Mouse (Mus musculus) left cerebral cortex, adult 2 months (tissue): ENCODE measurements at regions not wholly inside any gene's neighbourhood (a gene's known extent, or its start where the extent isn't known, plus 50 kb on each side); places are given as distances from the start of the nearest gene placed in this dataset.

Experiments used
- DNase-seq, 2 experiments: peaks; one replicate each; pipeline ENCODE4 v3.0.0; 2021 to 2022; ENCODE audit warnings: low spot score in 2 of 2, mixed read lengths in 1 of 2; ENCODE audit errors: extremely low spot score in 1 of 2
- H3K27ac ChIP-seq: fragments of 200-600 bp; 2 replicates; pipeline ENCODE4 v1.8.1; 2022
- H3K4me3 ChIP-seq: fragments of 200-600 bp; 2 replicates; pipeline ENCODE4 v1.8.1; 2022
- CTCF ChIP-seq: fragments of 200-600 bp; IDR thresholded peaks from 2 replicates; pipeline ENCODE4 v1.8.1; 2022; ENCODE audit warnings: antibody characterized with exemption, mild to moderate bottlenecking, moderate library complexity
- intact Hi-C: fragments of 180-260 bp; cut with DNase I; formaldehyde crosslinking; loops from one replicate; pipeline ENCODE4 v1.15.1; 2025

DNA sequence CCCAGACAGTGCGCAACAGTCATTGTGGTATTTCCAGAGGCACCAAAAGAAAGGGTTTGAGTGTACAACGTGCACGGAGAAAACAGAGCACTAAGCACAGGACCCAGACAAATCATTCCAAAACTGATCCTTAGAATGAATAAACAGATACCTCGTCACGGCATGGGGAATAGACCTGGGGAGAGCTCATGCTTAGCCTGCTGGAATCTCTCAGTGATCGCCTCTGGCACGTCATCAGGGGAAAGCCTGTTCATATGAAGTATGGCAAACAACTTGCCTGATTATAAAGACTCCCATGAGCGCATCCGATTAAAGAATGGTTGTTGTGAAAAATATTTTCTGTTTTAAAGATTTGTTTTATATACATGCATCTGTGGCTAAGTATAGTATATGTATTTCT is 86.9 kb upstream of the Dapk1 start:
- Histone ChIP-seq H3K27ac (no peak overlapping the region), H3K4me3 (no peak overlapping the region)
- intact Hi-C loops, result no loop called here
- DNase-seq, result no peak
- no peak for TF ChIP-seq CTCF

GRCm38 (mm10) chr13:60518010-60518409 is 83.7 kb upstream of the Dapk1 start:
- TF ChIP-seq CTCF, result no peak

GRCm38 (mm10) chr13:60519708-60520107 is 82.0 kb upstream of the Dapk1 start:
- no peak overlapping the region for H3K27ac ChIP-seq
- no peak for DNase-seq
- intact Hi-C loops, result no loop called here
- TF ChIP-seq CTCF, result no peak
- no peak overlapping the region for H3K4me3 ChIP-seq

More at GRCm38 (mm10) chr13:60518010-60518409, 83.7 kb upstream of the Dapk1 start:
- Histone ChIP-seq H3K4me3 (no peak overlapping the region), H3K27ac (no peak overlapping the region)
- intact Hi-C loops, result no loop called here
- DNase-seq, result no peak

DNA sequence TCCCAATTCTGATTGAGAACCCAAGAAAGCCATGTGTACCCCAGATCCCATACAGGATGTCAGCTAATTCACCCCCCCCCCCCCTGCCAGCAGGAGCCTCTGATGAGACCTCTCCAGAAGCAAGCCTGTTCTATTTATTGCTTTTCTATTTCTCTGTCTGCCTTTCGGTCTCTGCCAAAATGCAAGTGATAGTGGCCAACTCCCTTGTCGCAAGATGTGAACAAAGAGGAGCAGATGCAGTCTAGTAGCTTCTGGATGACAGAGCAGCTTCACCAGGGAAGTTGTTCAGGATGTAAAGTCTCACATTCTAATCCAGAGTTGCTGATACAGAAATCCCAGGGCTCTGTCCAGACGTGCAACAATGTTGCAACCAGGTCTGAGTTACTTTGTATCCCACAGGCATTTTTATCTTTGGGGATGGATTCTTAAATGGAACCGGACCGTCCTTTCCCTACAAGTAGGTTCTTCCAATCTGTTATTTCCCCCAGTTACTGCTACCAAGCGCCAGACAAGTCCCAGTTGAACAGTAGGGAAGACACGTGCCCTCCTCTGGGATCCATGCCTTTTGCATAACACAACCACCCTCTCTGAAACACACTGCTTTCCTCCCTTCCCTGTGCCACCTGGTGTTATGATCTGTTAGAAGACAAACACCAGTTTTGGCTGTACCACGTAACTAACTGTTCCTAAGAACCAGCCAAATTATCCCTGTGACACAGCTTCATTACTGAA is 78.9 kb upstream of the Dapk1 start:
- H3K27ac ChIP-seq, result peak overlapping the region; percentile 30
- peak in 1 of 2 experiments; percentile 46 for DNase-seq
- no peak overlapping the region for H3K4me3 ChIP-seq
- TF ChIP-seq CTCF, result no peak
- intact Hi-C loops, result loop anchor here (2.0 kb wide), 1 partner anchor 34 kb away; no protein-coding TSS in a partner anchor

- Histone ChIP-seq H3K27ac (no peak overlapping the region), H3K4me3 (no peak overlapping the region)
- DNase-seq, result no peak
- intact Hi-C loops, result no loop called here
- no peak for TF ChIP-seq CTCF
Observed at GRCm38 (mm10) chr13:60527806-60528205, 73.9 kb upstream of the Dapk1 start.

DNA sequence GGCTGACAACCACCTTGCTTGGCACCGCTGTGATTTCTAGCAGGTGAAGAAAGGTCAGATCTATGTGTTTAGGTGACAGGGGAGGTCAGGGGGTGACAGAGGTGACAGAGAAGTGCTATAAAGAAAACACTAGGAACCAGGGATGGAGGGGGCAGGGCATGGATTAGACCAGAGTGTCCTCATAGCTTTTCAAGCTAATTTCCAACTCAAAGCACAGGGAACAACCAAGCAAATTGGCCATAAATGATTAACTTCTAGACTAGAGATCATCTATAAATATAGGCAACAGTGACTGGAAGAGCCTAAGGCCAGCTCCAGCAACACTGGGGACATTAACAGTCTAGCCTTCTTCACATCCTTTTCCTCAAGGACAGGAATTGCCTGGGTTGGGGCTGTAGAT is 72.9 kb upstream of the Dapk1 start:
- H3K4me3 ChIP-seq, result no peak overlapping the region
- intact Hi-C loops, result no loop called here
- no peak for TF ChIP-seq CTCF
- no peak overlapping the region for H3K27ac ChIP-seq
- no peak for DNase-seq

DNA sequence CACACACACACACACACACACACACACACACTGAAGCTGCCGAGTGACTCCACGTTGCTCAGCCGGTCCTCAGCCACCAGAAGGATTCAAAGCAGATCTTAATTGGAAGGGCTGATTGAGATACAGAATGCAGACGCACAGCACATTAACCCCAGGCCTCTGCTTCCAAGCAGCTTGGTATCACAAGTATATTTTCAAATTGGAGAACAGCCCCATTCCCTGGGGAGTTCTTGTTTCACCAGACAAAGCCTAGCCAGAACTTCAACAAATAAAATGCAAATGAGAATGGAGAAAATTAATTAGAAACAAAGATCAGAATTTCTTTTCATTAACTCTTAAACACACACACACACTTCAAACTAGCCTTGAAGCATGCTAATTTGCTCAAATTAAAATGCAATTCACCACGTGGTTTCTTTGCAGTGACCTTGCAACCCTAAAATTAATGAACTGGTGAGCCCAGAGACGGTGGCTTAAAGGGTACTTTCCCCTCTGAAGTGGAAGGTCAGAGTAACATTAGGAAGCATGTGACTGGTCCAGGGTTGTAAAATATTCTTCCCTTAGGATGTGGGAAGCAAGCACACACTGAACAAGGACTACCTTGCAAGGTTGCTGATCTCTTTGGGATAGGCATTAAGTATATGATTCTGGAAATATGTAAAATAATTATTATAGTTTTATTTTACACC is 72.2 kb upstream of the Dapk1 start:
- no peak overlapping the region for H3K27ac ChIP-seq
- intact Hi-C loops, result no loop called here
- DNase-seq, result no peak

GRCm38 (mm10) chr13:60533871-60534427 is 67.8 kb upstream of the Dapk1 start:
- no peak for DNase-seq
- no peak for TF ChIP-seq CTCF
- Histone ChIP-seq H3K27ac (no peak overlapping the region), H3K4me3 (no peak overlapping the region)
- intact Hi-C loops, result no loop called here

More for the DNA sequence above, 72.2 kb upstream of the Dapk1 start:
- no peak for TF ChIP-seq CTCF
- no peak overlapping the region for H3K4me3 ChIP-seq

DNA sequence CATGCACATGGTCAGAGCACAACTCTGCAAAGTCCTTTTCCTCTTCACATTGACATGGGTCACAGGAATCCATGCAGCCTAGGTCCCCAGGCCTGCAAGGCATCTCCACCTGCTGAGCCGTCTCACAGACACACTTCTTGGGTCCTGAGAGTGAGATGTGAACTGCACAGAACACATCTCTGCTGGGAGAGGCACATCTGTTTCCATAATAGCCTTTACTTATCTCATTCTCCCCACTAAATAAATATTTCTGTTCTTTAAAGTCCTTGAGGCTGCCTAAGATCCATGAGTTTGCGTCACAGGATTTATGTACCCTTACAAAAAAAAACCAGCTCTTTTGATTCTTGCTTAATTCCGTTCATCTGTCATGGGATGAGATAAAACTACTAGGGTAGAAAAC is 67.2 kb upstream of the Dapk1 start:
- TF ChIP-seq CTCF, result no peak
- intact Hi-C loops, result no loop called here
- DNase-seq, result no peak
- Histone ChIP-seq H3K4me3 (no peak overlapping the region), H3K27ac (no peak overlapping the region)

DNA sequence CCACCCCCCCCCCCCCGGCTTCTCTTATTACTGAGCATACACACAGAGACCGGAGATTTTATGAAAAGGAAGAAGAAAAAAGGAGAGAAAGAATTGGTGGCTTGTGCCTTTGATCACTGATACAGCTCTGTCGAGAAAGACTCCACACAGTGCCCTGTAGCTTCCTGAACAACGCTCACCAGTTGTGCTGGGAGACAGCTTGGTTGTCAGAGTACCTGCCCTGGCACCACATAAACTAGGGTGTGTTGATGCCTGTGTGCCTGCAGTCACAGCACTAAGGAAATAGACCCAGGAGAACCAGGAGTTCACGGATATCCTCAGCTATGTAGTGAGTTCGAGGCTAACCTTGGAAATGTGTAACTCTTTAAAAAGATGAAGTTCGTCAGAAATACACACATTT is 66.7 kb upstream of the Dapk1 start:
- DNase-seq, result no peak
- Histone ChIP-seq H3K4me3 (no peak overlapping the region), H3K27ac (no peak overlapping the region)
- intact Hi-C loops, result no loop called here
- no peak for TF ChIP-seq CTCF

GRCm38 (mm10) chr13:60536725-60537124 is 65.0 kb upstream of the Dapk1 start:
- no peak for DNase-seq
- intact Hi-C loops, result no loop called here
- Histone ChIP-seq H3K27ac (no peak overlapping the region), H3K4me3 (no peak overlapping the region)
- no peak for TF ChIP-seq CTCF

DNA sequence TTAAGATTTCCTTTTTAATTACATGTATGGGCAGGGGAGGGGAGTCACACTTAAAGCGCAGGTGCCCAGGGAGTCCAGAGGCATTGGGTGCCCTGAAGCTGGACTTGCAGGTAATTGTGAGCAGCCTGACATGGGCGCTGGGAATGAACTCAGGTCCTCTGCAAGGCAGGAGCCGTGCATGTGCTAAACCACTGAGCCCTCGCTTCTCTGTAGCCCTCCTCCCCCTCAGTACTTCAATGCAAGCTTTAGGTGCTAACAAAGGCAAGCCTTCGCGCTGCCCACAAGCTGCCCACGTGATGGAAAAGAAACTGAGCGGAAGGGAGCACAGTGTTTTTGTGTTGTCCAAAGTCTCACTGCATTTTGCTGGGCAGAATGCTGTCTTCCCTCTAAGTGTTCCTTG is 63.6 kb upstream of the Dapk1 start:
- Histone ChIP-seq H3K4me3 (no peak overlapping the region), H3K27ac (no peak overlapping the region)
- DNase-seq, result no peak
- intact Hi-C loops, result no loop called here
- TF ChIP-seq CTCF, result no peak

DNA sequence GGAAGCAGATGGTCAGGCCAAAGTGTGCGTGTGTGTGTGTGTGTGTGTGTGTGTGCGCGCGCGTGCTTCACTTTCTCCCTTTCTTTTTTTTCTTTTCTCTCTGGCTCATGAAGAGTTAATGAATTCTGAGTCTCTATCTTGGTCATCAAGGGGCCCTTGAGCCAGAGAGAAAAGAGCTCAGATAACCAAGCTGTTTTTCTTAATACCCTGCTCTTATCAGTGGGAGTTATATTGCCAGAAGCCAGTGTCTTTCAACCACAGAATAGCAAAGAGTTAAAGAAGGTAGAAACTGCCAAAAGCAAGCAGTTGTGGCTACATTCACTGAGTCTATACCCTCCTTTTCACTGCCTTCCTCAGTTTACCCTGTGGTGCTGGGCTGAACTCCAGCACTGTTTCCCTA is 60.6 kb upstream of the Dapk1 start:
- no peak overlapping the region for H3K4me3 ChIP-seq
- intact Hi-C loops, result no loop called here
- TF ChIP-seq CTCF, result no peak

More for the DNA sequence above, 60.6 kb upstream of the Dapk1 start:
- H3K27ac ChIP-seq, result no peak overlapping the region
- DNase-seq, result no peak
